Mouse (Mus musculus) myocyte (in vitro differentiated cells): ENCODE measurements around the gene Shisal2a. TPM values are rescaled to one million over a fixed set of nuclear protein-coding genes. Genes with fewer than 3 reads are reported as not detected.

Experiments
- H3K27me3 ChIP-seq: one replicate; pipeline ENCODE4 v1.6.1; 2011; ENCODE audit not compliant: control insufficient read depth, insufficient read depth, insufficient read length
- H3K36me3 ChIP-seq: one replicate; pipeline ENCODE4 v1.6.1; 2011; ENCODE audit not compliant: control insufficient read depth, insufficient read depth
- H3K4me2 ChIP-seq: one replicate; pipeline ENCODE4 v1.6.1; 2011; ENCODE audit warnings: low read depth, control low read depth
- H3K4me3 ChIP-seq: one replicate; pipeline ENCODE4 v1.5.1; 2011; ENCODE audit warnings: mild to moderate bottlenecking, control low read depth, moderate library complexity
- H3K79me2 ChIP-seq: one replicate; pipeline ENCODE4 v1.6.1; 2011; ENCODE audit not compliant: control insufficient read depth, insufficient read depth
- H3ac ChIP-seq: one replicate; pipeline ENCODE4 v1.6.1; 2011; ENCODE audit not compliant: control insufficient read depth, insufficient read length
- CEBPB ChIP-seq: IDR thresholded peaks from 2 replicates; pipeline ENCODE4 v1.6.1; 2011; ENCODE audit warnings: mild to moderate bottlenecking, moderate library complexity; ENCODE audit not compliant: poor library complexity, insufficient read depth, severe bottlenecking
- E2F4 ChIP-seq: IDR thresholded peaks from one replicate; pipeline ENCODE4 v1.6.1; 2011; ENCODE audit warnings: mild to moderate bottlenecking, control low read depth, moderate library complexity; ENCODE audit not compliant: insufficient read depth
- MAX ChIP-seq: IDR thresholded peaks from one replicate; pipeline ENCODE4 v1.6.1; 2011; ENCODE audit warnings: low read depth, mild to moderate bottlenecking, control low read depth
- MYOD1 ChIP-seq, 3 experiments: IDR thresholded peaks; one replicate each; pipeline ENCODE4 v1.6.1; 2011; ENCODE audit warnings: control low read depth in 2 of 3, low read depth in 2 of 3, mild to moderate bottlenecking in 2 of 3, moderate library complexity in 1 of 3; ENCODE audit not compliant: insufficient read length in 2 of 3, control insufficient read depth in 1 of 3
- MYOG ChIP-seq, 3 experiments: IDR thresholded peaks; one replicate each; pipeline ENCODE4 v1.6.1; 2011; ENCODE audit warnings: control low read depth in 2 of 3, low read depth in 2 of 3, mild to moderate bottlenecking in 2 of 3; ENCODE audit not compliant: insufficient read length in 2 of 3, control insufficient read depth in 1 of 3, insufficient read depth in 1 of 3
- POLR2A ChIP-seq: IDR thresholded peaks from one replicate; pipeline ENCODE4 v1.6.1; 2011; ENCODE audit warnings: low read depth, mild to moderate bottlenecking, control low read depth, moderate library complexity; ENCODE audit not compliant: insufficient read length
- POLR2AphosphoS2 ChIP-seq: IDR thresholded peaks from one replicate; pipeline ENCODE4 v1.6.1; 2011; ENCODE audit warnings: low read depth, control low read depth; ENCODE audit not compliant: insufficient read length
- REST ChIP-seq: IDR thresholded peaks from one replicate; pipeline ENCODE4 v1.6.1; 2011; ENCODE audit warnings: mild to moderate bottlenecking, control low read depth, moderate library complexity; ENCODE audit not compliant: insufficient read depth, insufficient read length
- SRF ChIP-seq: IDR thresholded peaks from one replicate; pipeline ENCODE4 v1.6.1; 2011; ENCODE audit warnings: low read depth; ENCODE audit not compliant: control insufficient read depth, insufficient read length
- TCF12 ChIP-seq: IDR thresholded peaks from one replicate; pipeline ENCODE4 v1.6.1; 2011; ENCODE audit warnings: mild to moderate bottlenecking, control low read depth; ENCODE audit not compliant: poor library complexity, insufficient read depth, severe bottlenecking
- TCF3 ChIP-seq: IDR thresholded peaks from one replicate; pipeline ENCODE4 v1.6.1; 2011; ENCODE audit warnings: low read depth, control low read depth; ENCODE audit not compliant: insufficient read length
- USF1 ChIP-seq: IDR thresholded peaks from one replicate; pipeline ENCODE4 v1.6.1; 2011; ENCODE audit warnings: low read depth, mild to moderate bottlenecking, control low read depth, moderate library complexity
- polyA plus RNA-seq: library from polyadenylated mRNA; unstranded; fragments of >200 nt; fragmentation: generic; extraction: Trizol; gene quantifications from one replicate; pipeline ENCODE4 v1.2.1, GENCODE M21; 2012; ENCODE audit warnings: missing spikeins

Gene Shisal2a
- polyA plus RNA-seq, 1 experiment = 0.40 TPM

GRCm38 (mm10) chr4:108338811-108339210 is 44.3 kb downstream of the Shisal2a start:
- peaks cover 2% of the 10 kb centered on the region for H3K36me3 ChIP-seq

DNA sequence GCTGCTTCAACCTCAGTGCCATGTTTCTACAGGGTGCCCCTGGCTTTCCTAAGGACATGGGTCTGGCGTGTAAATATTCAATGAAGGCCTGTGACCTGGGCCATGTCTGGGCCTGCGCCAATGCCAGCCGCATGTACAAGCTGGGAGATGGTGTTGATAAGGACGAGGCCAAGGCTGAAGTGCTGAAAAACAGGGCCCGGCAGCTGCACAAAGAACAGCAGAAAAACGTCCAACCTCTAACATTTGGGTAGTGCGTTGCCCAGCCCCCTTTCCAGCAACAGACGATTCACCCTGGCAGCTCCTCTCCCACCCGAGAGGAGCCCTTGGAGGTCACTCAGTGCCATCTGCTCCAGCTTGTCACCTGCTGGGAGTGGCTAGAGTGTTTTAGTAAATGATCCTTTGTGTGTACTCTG is 44.8 kb downstream of the Shisal2a start:
- H3K4me2 ChIP-seq = no peak overlapping the region
- H3K36me3 ChIP-seq = peaks cover 2% of the 10 kb centered on the region
- H3K4me3 ChIP-seq = no peak overlapping the region
- no peaks in the 10 kb centered on the region for H3K79me2 ChIP-seq
- H3K27me3 ChIP-seq = no peaks in the 10 kb centered on the region
- no peak for TF ChIP-seq SRF
- TF ChIP-seq TCF12 = no peak
- TF ChIP-seq E2F4 = no peak
- TF ChIP-seq MAX = no peak
- TF ChIP-seq CEBPB = no peak
- no peak for TF ChIP-seq MYOG (IDR thresholded peaks at IDR 0.05; ENCODE audit: control insufficient read depth in 1 of 3, insufficient read depth in 1 of 3, insufficient read length in 2 of 3, low read depth in 2 of 3)
- TF ChIP-seq TCF3 = no peak
- TF ChIP-seq POLR2AphosphoS2 = no peak
- no peak for TF ChIP-seq POLR2A
- no peak for TF ChIP-seq REST
- TF ChIP-seq MYOD1 (IDR thresholded peaks at IDR 0.05; ENCODE audit: control insufficient read depth in 1 of 3, insufficient read length in 2 of 3, low read depth in 2 of 3) = no peak
- no peak for TF ChIP-seq USF1
- no peak overlapping the region for H3ac ChIP-seq

More at GRCm38 (mm10) chr4:108338811-108339210, 44.3 kb downstream of the Shisal2a start:
- TF ChIP-seq TCF3 (no peak), MYOD1 (IDR thresholded peaks at IDR 0.05; ENCODE audit: control insufficient read depth in 1 of 3, insufficient read length in 2 of 3, low read depth in 2 of 3) (no peak), POLR2AphosphoS2 (no peak), REST (no peak), SRF (no peak), POLR2A (no peak), USF1 (no peak), TCF12 (no peak), MYOG (IDR thresholded peaks at IDR 0.05; ENCODE audit: control insufficient read depth in 1 of 3, insufficient read depth in 1 of 3, insufficient read length in 2 of 3, low read depth in 2 of 3) (no peak), CEBPB (no peak), MAX (no peak), E2F4 (no peak)
- Histone ChIP-seq H3K79me2 (no peaks in the 10 kb centered on the region), H3ac (no peak overlapping the region), H3K4me2 (no peak overlapping the region), H3K4me3 (no peak overlapping the region), H3K27me3 (no peaks in the 10 kb centered on the region)

DNA sequence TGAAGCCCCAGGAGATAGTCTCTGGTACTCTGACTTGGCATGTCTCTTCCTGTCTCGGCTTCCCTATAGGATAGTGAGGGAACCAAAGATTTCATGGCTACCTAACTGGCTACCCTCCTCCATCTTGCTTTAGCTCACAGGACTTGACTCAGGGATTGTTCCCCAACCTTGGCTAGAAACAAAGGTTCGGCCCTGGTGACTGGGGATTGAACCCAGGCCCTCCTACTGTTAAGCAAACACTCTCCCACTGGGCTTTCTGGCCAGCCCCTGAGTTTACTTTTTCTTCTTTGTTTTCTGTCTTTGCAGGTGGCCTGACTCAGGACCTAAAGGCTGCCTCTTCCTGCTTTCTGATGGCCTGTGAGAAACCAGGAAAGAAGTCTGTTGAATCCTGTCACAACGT is 45.3 kb downstream of the Shisal2a start:
- H3K36me3 ChIP-seq = peaks cover 2% of the 10 kb centered on the region
- no peak overlapping the region for H3K4me2 ChIP-seq
- no peak for TF ChIP-seq MYOD1 (IDR thresholded peaks at IDR 0.05; ENCODE audit: control insufficient read depth in 1 of 3, insufficient read length in 2 of 3, low read depth in 2 of 3)
- TF ChIP-seq MAX = no peak
- TF ChIP-seq CEBPB = no peak
- TF ChIP-seq REST = no peak
- TF ChIP-seq USF1 = no peak
- TF ChIP-seq TCF3 = no peak
- no peak for TF ChIP-seq MYOG (IDR thresholded peaks at IDR 0.05; ENCODE audit: control insufficient read depth in 1 of 3, insufficient read depth in 1 of 3, insufficient read length in 2 of 3, low read depth in 2 of 3)
- TF ChIP-seq POLR2A = no peak
- no peak for TF ChIP-seq E2F4
- no peak overlapping the region for H3ac ChIP-seq
- no peak overlapping the region for H3K4me3 ChIP-seq
- H3K27me3 ChIP-seq = no peaks in the 10 kb centered on the region
- H3K79me2 ChIP-seq = no peaks in the 10 kb centered on the region

DNA sequence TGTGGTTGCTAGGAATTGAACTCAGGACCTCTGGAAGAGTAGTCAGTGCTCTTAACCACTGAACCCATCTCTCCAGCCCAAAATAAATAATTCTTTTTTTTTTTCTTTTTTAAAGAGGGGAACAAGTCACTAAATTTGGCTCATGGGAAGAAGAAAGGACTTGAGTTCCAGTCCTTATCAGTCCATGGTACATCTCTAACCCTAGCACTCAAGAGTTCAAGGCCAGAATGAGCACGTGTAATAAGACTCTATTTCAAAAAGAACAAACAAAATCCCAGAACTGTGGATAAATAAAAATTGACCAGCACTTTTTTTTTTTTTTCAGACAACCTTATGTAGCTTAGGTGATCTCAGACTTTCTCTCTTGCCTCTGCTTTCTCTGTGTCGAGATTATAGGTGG is 46.4 kb downstream of the Shisal2a start:
- peaks cover 2% of the 10 kb centered on the region for H3K36me3 ChIP-seq
- H3K27me3 ChIP-seq = no peaks in the 10 kb centered on the region
- no peak overlapping the region for H3ac ChIP-seq
- no peak overlapping the region for H3K4me3 ChIP-seq
- no peak overlapping the region for H3K4me2 ChIP-seq
- TF ChIP-seq MAX (no peak), POLR2A (no peak), POLR2AphosphoS2 (no peak), MYOG (IDR thresholded peaks at IDR 0.05; ENCODE audit: control insufficient read depth in 1 of 3, insufficient read depth in 1 of 3, insufficient read length in 2 of 3, low read depth in 2 of 3) (no peak), SRF (no peak), REST (no peak), TCF3 (no peak), CEBPB (no peak), MYOD1 (IDR thresholded peaks at IDR 0.05; ENCODE audit: control insufficient read depth in 1 of 3, insufficient read length in 2 of 3, low read depth in 2 of 3) (no peak), USF1 (no peak), E2F4 (no peak), TCF12 (no peak)
- H3K79me2 ChIP-seq = no peaks in the 10 kb centered on the region

GRCm38 (mm10) chr4:108335413-108335812 is 47.7 kb downstream of the Shisal2a start:
- no peaks in the 10 kb centered on the region for H3K79me2 ChIP-seq
- no peaks in the 10 kb centered on the region for H3K27me3 ChIP-seq
- no peak overlapping the region for H3ac ChIP-seq
- no peak overlapping the region for H3K4me2 ChIP-seq
- TF ChIP-seq USF1 = no peak
- no peak for TF ChIP-seq E2F4
- no peak for TF ChIP-seq MYOD1 (IDR thresholded peaks at IDR 0.05; ENCODE audit: control insufficient read depth in 1 of 3, insufficient read length in 2 of 3, low read depth in 2 of 3)
- no peak for TF ChIP-seq POLR2AphosphoS2
- no peak for TF ChIP-seq SRF
- TF ChIP-seq MYOG (IDR thresholded peaks at IDR 0.05; ENCODE audit: control insufficient read depth in 1 of 3, insufficient read depth in 1 of 3, insufficient read length in 2 of 3, low read depth in 2 of 3) = no peak
- peaks cover 2% of the 10 kb centered on the region for H3K36me3 ChIP-seq
- H3K4me3 ChIP-seq = no peak overlapping the region
